ENCODE assay signal across 10 mouse cellular contexts in the genomic region with DNA sequence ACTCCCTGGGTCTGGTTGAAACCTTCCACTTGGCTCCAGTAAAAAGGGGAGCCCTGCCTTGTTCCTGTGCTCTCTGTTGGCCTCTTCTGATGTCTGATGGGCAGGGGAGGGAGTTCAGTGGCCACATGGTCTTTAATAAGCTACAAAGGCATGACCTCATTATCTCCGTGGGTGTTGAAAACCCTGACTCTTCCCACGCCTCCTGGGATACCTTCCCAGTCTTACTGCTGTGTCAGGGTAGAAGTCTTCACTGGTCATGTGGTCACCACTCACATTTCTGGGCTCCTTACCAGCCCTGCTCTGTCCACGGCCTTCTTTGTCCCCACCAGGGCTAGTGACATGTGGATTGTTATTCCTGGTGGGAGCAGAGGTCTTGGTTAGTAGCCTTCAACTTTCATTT. TPM values are rescaled to one million over a fixed set of nuclear protein-coding genes. Genes with fewer than 3 reads are reported as not detected.
DNase-seq lines count a peak whose midpoint lies in the region; ATAC-seq lines count a peak whose summit lies in the region.
"Had no signal": no experiment of that assay in that cellular context is flagged by ENCODE, and none has a peak within 500 bp of the region (broad histone marks: within the 10 kb centered on the region; RNA-seq: fewer than 3 reads in every experiment).

No protein-coding gene starts in this region.

- peak; percentile 44 for DNase-seq in gastrocnemius, adult 18-20 months (ENCODE audit: low spot score)
- DNase-seq in gastrocnemius, postnatal 36 days, result no peak
- peak; percentile 87 for DNase-seq in Muller cell, postnatal 12 days (ENCODE audit: inconsistent ontology term)
- no peak for DNase-seq in thymus, postnatal 14 days
- no peak for DNase-seq in layer of hippocampus, postnatal 14 days (ENCODE audit: low spot score in 2 of 2)
- no peak for DNase-seq in layer of hippocampus, adult 8-10 months (ENCODE audit: low spot score in 2 of 2)
- DNase-seq: cerebellum, adult 8-10 months had no signal

- peaks cover 64% of the 10 kb centered on the region for H3K4me1 ChIP-seq in heart, embryonic 12.5 days (replicated peaks)
- H3K4me1 ChIP-seq in kidney, embryonic 16.5 days (ENCODE audit: insufficient read depth, low read length), result peaks cover 62% of the 10 kb centered on the region

- no peak overlapping the region for H3K9ac ChIP-seq in heart, embryonic 12.5 days
- H3K9ac ChIP-seq in kidney, embryonic 16.5 days (replicated peaks; ENCODE audit: low read length), result no peak overlapping the region

- no peak overlapping the region for H3K27ac ChIP-seq in heart, embryonic 12.5 days (ENCODE audit: poor library complexity, severe bottlenecking)
- 0 out of 2 replicates have a peak overlapping the region, but pooled peaks have one; percentile 8 for H3K27ac ChIP-seq in kidney, embryonic 16.5 days (ENCODE audit: low read length)

- H3K4me3 ChIP-seq in heart, embryonic 12.5 days, result no peak overlapping the region
- H3K4me3 ChIP-seq in kidney, embryonic 16.5 days (ENCODE audit: low read length), result no peak overlapping the region

- intact Hi-C loops in gastrocnemius, postnatal 36 days (cut with DNase I), result no loop called here

- no peak overlapping the region for H3K4me2 ChIP-seq in heart, embryonic 12.5 days
- no peak overlapping the region for H3K4me2 ChIP-seq in kidney, embryonic 16.5 days (replicated peaks; ENCODE audit: low read depth, low read length)

- H3K36me3 ChIP-seq in heart, embryonic 12.5 days, result no peaks in the 10 kb centered on the region
- H3K36me3 ChIP-seq in kidney, embryonic 16.5 days (ENCODE audit: insufficient read depth, low read length), result no peaks in the 10 kb centered on the region

- WGBS in heart, embryonic 12.5 days, result 26% methylated on average over 3 of the region's 3 CpGs
- WGBS in kidney, embryonic 16.5 days, result 26% methylated on average over 3 of the region's 3 CpGs

- no peaks in the 10 kb centered on the region for H3K9me3 ChIP-seq in heart, embryonic 12.5 days (replicated peaks)
- H3K9me3 ChIP-seq in kidney, embryonic 16.5 days (ENCODE audit: low read length), result no peaks in the 10 kb centered on the region

- no peaks in the 10 kb centered on the region for H3K27me3 ChIP-seq in heart, embryonic 12.5 days (replicated peaks)
- no peaks in the 10 kb centered on the region for H3K27me3 ChIP-seq in kidney, embryonic 16.5 days (ENCODE audit: insufficient read depth, low read length)

- ATAC-seq in heart, embryonic 12.5 days (ENCODE audit: insufficient number of reproducible peaks, low FRiP score), result peak; percentile 30; the same call in 1 of the 2 replicates
- peak; percentile 28; the same call in 1 of the 2 replicates for ATAC-seq in kidney, embryonic 16.5 days (ENCODE audit: low FRiP score, low TSS enrichment)
- ATAC-seq: inflammation-experienced regulatory T-cells, adult 6 months had no signal

RNA-seq across cellular contexts. Expression of gene Ctdspl, which starts 11.3 kb away (rescaled TPM):
- 1 to 10 TPM; 3.0 to 3.7 TPM for total RNA-seq in gastrocnemius, adult 18-20 months (2021)
- 1 to 10 TPM; 4.9 to 5.1 TPM for total RNA-seq in gastrocnemius, postnatal 36 days (2021)
- 7.8 and 9.7 TPM in 2 replicates for polyA plus RNA-seq in heart, embryonic 12.5 days (2016; fragmentation: Nextera tagmentation; extraction: Ambion mirVana)
- polyA plus RNA-seq in kidney, embryonic 16.5 days (2015; fragmentation: Nextera tagmentation; extraction: Ambion mirVana), result 27.5 and 30.7 TPM in 2 replicates
- total RNA-seq in layer of hippocampus, postnatal 14 days (2021), result 10 to 100 TPM; 19.7 to 20.4 TPM
- total RNA-seq in layer of hippocampus, adult 8-10 months (2022), result 10 to 100 TPM; 24.7 to 30.4 (median 28.1) TPM

Comparison
In these comparisons a context has a peak if more than half of its experiments do, and no peak if none do; other contexts are left out.
1. DNase-seq: peak in gastrocnemius, adult 18-20 months (single experiment) and Muller cell, postnatal 12 days (single experiment); none in gastrocnemius, postnatal 36 days (0 of 2), thymus, postnatal 14 days (single experiment), layer of hippocampus, postnatal 14 days (0 of 2) and layer of hippocampus, adult 8-10 months (0 of 2).